Mouse (Mus musculus) left cerebral cortex, postnatal 4 days (tissue): ENCODE measurements around the gene Anks1b. TPM values are rescaled to one million over a fixed set of nuclear protein-coding genes. Genes with fewer than 3 reads are reported as not detected.

ENCODE experiments used
- DNase-seq: peaks from one replicate; pipeline ENCODE4 v3.0.0-alpha.2; 2022
- intact Hi-C: fragments of 180-260 bp; cut with DNase I; formaldehyde crosslinking; loops from one replicate; pipeline ENCODE4 v1.15.1; 2025
- total RNA-seq, 2 experiments: library from RNA; stranded (reverse); gene quantifications; 2 replicates each; pipeline ENCODE4 v1.2.3; 2021

Anks1b gene
- total RNA-seq, 2 experiments from 2014 or later, result 214 to 231 TPM

DNA sequence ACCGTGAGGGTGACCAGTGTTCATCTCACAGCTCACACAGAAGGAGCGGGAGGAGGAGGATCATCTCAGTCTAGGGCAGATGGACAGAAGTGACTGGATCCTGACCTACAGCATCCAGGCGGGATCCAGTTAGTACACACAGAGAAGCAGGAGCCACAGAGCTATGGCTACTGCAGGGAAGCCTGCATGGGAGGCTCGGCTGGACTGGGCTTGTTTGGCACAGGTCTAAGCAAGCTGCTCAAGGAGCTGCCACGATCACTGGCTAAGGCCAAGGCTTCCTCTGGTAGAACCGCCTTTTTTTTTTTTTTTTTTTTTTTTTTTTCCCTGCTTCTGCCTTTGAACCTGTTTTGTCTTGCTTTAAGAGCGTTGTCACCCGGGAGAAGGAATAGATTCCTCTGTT, 1034.1 kb downstream of the Anks1b start:
- peak; percentile 4 for DNase-seq
- intact Hi-C loops, result no loop called here

DNA sequence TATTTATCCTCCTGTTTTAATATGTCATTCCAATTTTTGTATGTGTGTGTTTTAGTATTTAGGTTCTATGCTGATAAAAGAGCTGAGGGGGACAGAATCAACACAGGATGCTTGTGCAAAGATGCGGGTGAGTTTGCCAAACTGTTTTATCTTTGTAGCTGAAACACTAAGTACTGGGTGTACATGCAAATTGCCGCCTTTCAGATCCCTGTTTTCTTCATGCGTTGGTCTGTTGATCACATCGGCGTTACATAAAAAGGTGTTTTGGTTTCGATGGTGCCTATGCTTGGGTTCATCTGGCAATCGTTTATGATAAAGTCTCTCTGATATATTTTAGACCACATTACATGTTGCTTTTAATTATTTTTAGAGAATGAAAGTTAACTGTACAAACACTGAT, 1050.2 kb downstream of the Anks1b start:
- intact Hi-C loops, result no loop called here
- no peak for DNase-seq

DNA sequence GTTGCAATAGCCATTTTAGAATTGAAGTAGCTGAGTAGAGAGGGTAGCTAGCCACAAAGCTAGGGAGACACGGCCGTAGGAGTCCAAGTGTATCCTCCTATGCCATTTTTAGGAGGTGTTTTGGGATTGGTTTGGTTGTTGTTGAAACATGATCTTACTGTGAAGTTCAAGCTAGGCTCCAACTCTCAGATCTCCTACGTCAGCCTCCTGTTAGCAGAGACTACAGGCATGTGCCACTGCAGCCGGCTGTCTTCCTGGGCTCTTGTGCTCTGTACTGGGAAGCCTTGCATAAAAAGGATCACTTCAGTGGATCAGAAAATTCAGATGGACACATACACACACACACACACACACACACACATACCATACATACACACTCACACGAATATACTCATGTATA, 1059.8 kb downstream of the Anks1b start:
- DNase-seq, result no peak
- intact Hi-C loops, result no loop called here

DNA sequence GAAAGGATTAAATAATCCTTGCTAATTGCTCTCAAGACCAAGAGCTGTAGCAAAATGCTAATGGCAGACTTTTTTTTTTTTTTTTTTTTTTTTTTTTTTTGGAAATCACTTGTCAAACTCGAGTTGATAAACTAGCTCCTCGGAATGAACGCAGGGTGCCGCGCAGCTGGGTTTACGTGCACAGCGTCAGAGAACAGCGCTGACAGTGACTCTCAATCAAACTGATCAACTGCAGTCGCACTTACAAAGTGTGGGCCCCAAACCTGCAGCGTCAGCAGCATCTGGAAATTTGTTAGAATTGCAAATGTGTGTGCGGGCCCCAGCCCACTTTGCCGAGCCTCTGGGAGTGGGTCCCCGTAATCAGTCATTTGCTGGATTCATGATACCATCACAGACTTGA, 1061.4 kb downstream of the Anks1b start:
- intact Hi-C loops, result no loop called here
- DNase-seq, result no peak

DNA sequence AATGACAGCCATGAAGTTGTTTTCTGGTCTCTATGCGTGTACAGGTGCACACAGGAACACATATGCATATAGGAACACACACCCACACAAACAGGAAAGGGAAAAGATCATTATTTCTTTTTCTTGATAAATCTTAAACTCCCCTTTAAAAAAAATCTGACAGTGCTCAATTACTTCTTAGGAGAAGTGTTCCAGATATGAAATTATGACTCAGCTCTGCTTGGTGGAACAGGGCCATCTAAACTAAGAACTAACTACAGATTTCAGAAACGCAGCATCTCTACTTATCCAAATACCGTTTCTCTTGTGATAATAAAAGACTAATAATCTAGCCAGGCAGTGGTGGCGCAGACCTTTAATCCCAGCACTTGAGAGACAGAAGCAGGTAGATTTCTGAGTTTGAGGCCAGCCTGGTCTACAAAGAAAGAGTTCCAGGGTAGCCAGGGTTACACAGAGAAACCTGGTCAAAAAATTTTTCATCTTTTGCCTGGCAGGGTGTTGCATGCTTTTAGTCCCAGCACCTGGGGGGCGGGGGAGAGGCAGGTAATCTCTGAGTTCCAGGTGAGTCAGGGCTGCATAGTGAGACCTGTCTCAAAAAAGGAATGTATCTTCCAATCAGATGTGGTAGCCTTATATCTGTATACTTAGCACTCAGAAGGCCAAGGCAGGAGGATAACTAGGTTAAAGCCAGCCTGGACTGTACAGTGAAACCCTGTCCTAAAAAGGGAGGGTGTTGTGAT, 1064.6 kb downstream of the Anks1b start:
- DNase-seq, result no peak
- intact Hi-C loops, result no loop called here

DNA sequence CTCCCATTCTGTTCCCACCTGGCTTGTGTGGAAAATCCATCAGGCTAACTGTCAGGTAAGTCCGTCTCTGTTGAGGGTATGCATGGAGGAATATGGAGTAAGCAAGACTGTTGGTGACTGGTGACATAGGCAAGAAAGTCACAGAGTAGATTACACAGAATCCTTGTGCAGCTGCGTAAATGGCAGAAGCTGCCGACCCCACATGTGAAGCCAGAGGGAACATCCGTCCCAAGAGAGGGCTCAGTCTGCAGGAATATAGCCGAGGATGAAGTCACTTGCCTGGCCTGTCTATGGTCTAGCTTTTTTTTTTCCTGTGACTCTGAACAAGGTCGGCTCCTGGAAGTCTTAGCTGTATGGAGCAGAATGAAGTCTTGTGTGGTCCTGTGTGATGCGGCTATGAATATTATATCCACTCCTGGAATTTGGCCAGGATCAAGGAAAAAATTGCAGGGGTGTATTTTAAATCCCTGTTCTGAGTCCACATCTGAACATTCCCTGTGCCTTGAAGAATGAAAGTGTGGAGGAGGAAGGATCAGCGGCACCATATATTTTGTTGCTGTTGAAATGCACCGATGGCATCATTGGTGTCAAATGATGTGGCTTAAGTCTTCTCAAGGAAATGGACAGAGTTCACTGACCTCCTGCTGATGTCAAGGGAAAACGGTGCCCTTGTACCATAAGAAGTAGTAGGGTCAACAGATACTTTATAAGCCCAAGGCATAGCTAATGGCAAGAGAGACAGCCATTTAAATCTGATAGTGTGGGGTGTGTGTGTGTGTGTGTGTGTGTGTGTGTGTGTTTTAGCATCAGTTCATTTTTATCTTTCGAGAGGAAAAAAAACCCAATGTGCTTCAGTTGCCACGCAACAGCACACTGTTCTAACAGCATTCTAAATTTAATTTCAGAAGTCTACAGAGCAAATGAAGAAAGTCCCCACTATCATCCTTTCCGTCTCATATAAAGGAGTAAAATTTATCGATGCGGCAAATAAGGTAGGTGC, 1067.5 kb downstream of the Anks1b start:
- intact Hi-C loops, result no loop called here
- no peak for DNase-seq

DNA sequence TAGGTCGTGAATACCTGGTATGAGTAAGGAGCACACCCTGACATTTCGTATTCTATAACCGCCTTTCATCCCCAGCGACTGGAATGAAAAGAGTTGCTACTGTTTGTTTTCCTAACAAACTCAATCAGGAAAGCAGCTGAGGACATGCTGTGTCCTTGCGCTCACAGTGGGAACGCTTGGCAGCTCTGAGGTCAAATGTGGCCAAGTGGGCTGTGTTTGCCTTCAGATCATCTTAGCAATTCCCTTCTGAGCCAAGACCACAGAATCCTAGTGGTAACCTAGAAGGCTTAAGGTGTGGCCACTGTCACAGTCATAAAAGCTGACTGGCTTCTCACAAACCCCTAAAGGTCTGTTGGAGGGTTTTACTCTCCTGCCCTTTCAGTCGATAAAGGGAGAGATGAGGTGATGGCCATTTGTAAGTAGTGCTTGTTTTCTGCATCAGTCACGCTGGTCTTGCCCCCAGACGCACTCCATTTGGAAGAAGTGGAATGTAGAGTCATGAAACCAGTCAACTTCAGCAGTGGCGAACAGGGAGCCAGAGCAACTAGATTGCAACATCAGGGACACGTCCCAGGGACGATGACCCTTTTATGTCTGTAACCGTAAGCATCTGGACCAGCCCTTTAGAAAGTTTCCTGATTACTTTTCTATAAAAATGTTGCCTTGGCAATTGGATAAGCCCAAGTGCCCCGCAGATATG, 1068.8 kb downstream of the Anks1b start:
- intact Hi-C loops, result no loop called here
- DNase-seq, result peak; percentile 32

DNA sequence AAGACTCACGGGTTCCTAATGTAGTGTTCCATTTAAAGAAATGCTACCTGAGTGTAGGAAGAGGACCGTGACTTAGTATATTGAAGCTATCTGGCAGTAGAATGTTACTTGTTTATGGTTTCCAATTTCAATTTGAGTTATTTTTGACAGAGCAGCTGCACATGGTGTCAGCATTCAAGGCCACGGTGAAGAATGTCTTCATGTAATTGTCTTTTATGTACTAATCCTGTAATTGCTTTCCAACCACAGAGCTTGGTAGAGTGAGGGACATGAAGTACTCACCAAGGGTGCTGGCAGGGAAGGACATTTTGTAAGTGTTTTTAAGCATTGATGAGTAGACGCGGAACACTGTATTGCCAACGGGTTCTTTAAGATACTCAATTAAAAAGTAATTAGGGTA, 1073.7 kb downstream of the Anks1b start:
- no peak for DNase-seq
- intact Hi-C loops, result no loop called here

DNA sequence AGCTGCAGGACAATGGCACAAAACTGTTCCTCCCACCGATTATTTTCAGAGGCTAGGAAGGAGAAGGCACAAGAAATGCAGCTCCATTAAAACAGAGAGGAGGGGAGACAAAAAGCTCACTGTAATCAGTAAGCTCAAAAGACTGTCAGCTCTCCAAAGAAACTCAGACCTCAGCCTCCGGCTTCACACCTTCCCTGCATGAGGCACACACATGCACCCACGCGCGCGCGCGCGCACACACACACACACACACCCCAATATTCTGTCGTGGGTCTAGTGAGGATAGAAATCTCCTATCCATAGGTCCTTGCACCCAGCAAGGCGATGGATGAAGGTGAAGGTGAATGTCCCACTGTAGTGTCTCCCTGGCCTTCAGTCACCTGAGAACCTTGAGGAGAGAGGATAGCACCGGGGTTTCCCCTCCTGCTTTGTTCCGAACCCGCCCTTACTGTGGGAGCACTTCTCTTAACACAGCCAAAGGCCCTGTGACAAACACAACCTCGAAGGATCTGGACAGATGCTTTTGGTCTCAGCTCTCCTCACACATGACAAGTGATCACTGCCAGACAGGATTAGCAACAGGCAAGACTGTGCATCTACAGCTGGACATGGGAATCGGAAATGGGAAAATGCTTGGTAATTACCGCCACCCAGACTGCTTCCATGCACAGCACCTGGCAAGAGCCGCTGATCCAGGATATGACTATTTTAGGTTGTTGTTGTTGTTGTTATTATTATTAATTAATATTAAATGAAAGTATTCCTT, 1074.5 kb downstream of the Anks1b start:
- DNase-seq, result no peak
- intact Hi-C loops, result no loop called here

DNA sequence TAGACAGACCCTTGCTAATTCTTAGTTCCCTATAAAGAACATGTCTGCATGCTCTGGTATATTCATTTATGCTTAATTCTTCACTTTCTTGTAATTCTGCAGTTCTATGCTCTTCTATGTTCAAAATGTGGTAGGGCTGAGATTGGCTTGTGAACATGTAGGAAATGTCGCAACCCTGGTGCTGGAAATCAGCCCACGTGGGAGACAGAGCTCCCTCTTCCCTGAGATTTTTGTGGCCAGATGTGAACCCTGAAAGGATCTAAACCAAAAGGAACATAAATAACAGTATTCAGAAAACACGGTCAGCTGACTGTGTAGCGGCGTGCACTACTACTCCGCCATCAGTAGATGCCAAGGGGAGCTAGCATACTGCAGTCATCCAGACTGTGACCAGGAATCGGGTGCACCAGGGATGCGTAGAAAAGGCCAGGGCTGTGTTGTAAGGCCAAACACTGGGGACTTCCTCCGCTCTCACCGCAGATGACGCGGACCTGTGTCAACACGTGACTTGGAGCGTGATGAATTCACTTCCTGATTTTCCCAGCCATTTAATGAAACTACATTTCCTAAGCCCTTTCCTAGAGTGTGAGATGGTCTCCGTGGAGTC, 1079.9 kb downstream of the Anks1b start:
- intact Hi-C loops, result no loop called here
- DNase-seq, result no peak

DNA sequence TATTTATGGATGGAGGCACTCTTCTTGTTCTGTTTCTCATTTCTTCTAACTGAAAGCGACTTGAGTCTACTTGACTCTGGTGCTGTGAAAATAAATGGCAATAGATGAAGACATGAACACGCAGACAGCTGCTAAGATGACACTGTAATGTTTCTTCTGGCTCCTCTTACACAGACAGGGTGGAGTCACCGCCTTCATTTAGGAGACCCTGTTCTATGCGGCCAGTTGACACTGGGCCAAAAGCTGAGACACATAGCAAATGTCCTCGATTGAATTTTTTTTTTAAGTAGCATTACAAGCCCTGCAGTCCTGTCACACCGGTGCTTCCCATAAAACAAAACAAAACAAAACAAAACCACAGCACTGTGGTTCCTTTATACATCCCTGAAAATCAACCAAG, 1080.5 kb downstream of the Anks1b start:
- no peak for DNase-seq
- intact Hi-C loops, result no loop called here

DNA sequence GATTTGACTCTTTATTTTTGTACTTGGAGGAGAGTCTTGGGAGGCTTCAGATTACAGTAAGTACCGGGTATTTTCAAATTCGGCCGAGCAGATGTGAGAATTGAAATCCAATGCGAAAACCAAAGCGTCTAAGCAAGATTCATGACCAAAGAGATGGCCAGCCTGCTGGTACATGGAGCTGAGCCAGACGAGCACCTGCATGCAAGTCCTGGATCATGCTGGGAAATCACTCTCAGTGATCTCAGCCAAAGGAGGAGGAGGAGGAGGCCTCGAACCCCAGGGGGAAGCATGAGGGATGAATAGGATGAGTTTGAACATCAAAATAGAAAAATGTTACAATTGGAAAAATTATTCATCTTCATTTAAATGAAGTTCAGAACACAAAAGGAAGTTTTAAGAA, 1087.1 kb downstream of the Anks1b start:
- intact Hi-C loops, result no loop called here
- DNase-seq, result no peak

DNA sequence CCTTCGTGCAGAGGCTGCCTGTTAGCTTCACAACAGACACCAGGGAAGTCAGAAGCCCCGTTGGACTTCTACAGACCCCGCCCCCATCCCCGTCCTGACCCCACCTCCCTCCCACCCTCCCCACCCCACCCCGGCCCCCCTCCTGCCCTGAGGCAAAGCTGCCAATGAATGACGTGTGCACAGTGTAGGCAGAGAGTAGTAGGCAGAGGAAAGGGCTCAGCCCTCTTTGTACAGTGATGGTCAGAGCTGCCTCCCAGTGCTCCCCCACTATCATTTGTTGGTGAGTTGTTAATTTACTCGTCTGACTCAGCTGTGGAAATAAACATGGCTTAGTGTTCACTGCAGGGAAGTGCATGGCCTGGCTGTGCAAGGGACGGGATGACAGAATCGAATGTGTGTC, 1091.2 kb downstream of the Anks1b start:
- DNase-seq, result peak; percentile 14
- intact Hi-C loops, result no loop called here

DNA sequence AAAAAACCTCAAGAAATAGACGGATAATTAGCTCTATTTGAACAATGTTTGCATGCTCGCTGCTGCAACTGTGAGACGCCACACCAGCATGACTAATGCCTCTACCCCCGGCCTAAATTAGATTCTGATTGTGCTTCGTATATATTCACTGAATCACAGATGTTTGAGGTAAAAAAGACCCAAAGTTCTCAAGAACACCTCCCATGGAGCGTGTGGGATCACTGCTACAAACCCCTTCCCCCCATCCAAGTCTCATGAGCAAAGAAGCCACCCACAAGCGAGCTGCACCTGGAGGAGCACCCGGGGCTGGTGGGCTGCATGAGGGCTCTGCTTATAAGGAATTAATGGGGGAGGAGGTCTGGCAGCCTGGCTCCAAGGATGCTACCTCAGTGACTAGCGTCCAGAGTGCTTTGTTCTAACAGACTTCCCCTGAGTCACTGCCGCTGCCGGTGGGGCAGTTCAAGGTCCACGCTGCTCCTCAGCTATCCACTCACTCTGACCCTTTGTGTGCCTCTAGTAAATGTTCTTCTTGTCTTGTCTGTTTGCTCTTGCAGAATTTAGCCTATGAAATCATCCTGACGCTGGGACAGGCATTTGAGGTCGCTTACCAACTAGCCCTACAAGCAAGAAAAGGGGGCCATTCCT, 1092.5 kb downstream of the Anks1b start:
- intact Hi-C loops, result no loop called here
- DNase-seq, result no peak

DNA sequence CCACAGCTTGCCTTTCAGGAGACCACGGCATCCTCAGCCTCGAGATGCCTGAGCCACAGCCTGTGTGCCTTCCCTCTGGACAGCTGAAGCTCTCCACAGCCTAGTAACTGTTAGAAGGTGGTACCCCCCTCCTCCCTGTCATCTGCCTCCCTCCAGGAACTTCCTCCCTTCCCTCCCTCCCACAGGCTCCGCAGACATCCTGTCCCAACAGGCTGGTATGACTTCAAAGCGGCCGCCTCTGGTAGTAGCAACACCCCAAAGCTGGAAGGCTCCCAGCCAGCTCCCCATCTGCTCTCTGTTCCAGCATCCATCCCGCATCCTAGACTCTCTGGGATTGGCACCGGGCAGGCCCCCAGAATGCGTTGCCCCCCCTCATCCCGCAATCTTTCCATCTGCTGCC, 1093.5 kb downstream of the Anks1b start:
- peak; percentile 71 for DNase-seq
- intact Hi-C loops, result no loop called here

DNA sequence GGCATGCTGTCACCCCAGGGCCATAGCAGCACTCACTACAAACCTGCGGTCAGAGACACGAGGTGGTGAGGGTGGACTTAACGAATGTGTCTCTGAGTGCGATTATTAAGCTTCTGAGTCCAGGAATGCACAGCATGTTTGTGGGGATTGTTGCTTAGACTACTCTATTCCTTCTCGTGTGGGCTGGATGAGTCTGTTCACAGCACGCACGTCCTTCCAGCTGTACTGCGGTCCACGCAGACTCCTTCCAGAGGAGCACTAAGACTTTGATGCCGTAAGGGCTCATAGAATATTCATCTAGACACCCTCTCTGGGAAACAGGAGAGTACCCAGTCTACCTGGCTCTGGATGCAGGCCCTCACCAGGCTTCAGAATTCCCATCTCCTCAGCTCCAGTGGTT, 1094.9 kb downstream of the Anks1b start:
- intact Hi-C loops, result no loop called here
- DNase-seq, result no peak

DNA sequence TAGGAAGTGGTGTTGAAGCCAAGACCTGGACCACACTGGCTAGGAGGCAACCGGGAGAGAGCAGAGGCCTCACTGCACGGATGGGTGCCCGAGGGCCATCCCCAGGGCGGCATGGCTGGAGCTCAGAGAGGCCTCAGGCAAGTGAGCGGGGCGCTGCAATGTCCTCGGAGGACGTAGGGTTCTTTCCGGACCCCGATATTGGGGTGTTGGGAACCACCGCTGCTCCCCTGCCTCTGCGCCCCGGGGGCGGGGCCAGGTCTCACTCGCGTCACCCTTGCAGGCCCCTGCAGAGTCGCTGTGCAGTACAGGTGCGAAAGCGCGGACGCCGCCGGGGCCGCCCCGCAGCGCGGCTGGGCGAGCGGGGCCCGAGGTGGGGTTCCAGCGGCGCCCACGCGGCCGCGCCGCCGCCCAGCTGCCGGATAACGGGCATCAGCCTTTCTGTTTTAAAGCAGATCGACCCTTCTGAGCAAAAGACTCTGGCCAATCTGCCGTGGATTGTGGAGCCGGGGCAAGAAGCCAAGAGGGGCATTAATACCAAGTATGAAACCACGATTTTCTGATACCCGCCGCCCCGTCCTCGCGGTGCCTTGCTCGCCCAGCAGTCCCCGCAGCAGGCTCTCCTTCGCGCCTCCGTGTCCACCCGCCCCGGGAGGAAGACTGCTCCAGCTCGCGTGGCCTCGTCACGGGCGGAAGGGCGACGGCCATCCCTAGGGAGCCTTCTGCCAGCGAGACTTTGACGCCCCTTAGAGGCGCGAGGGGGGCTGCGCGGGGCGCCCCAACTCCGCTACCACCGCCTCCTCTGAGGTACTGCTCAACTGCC, 1096.3 kb downstream of the Anks1b start:
- intact Hi-C loops, result no loop called here

DNA sequence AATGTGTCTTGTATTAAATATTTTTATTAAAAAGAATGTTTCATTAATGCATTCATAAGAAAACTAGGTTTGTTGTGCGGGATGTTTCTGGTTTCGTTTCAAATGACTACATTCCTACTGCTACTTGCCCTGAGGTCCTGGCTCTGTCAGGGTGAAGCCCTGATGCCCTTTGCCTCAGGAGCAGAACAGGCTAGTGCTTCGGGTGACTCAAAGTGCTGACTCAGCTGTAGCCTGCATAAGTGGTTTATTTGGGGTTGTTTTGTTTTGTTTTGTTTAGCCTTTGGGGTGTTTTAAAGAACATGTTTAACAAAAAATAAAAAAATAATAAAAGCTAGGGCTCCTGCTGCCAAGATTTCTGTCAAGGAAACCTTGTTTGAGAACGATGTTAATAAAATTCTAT, 1097.3 kb downstream of the Anks1b start:
- intact Hi-C loops, result no loop called here
- DNase-seq, result no peak

More for the DNA sequence above, 1096.3 kb downstream of the Anks1b start:
- DNase-seq, result peak; percentile 63

DNA sequence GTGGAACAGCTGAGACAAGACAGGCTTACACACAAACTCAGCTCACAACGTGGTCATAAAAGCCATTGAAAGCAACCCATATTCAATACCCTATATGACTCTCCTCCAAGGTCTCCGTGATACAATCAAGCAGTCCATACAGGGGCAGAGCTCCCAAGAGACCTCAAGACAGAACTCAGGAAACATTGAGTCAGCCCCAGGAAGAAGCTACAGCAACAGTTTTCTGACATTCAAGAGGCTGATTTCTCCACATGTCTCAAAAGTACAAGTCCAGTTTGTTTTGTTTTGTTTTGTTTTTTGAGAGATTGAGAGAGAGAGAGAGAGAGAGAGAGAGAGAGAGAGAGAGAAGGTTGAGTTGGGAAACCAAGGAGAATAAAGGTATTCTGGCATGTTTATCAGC, 1100.8 kb downstream of the Anks1b start:
- intact Hi-C loops, result no loop called here
- no peak for DNase-seq
